In the genomic region with DNA sequence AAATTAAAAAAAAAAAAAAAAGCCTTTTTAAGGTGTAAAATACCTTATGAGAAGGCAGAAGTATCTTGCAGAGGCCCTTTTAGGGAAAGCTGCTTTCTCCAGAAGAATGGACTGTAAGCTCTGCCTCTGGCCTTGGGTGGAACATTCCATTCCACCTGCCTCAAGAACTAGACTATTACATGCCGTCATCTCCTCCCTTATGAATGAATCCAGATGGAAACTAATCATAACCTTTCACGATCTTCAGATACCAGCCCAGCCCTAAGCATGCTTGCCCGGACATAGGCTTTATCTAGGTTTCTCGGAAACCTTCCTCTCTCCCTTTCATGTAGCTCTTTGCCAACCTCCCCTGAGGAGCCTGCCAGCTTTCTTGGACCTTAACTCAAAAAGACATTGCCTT, we compare ENCODE assay signal across 27 mouse cellular contexts. TPM values are rescaled to one million over a fixed set of nuclear protein-coding genes. Genes with fewer than 3 reads are reported as not detected.
DNase-seq lines count a peak whose midpoint lies in the region; ATAC-seq and TF ChIP-seq lines count a peak whose summit lies in the region.
"Had no signal": no experiment of that assay in that cellular context is flagged by ENCODE, and none has a peak within 500 bp of the region (broad histone marks: within the 10 kb centered on the region; RNA-seq: fewer than 3 reads in every experiment).

No protein-coding gene starts in this region.

- H3K9ac ChIP-seq in embryonic facial prominence, embryonic 11.5 days (replicated peaks; ENCODE audit: low read length): no peak overlapping the region
- H3K9ac ChIP-seq in liver, embryonic 13.5 days: no peak overlapping the region
- H3K9ac ChIP-seq in MEL (ENCODE audit: control insufficient read depth, low read depth, low read length, poor library complexity, severe bottlenecking): no peak overlapping the region
- no peak overlapping the region for H3K9ac ChIP-seq in limb, embryonic 15.5 days
- H3K9ac ChIP-seq: hindbrain, embryonic 14.5 days; intestine, embryonic 15.5 days had no signal

- H3K36me3 ChIP-seq in embryonic facial prominence, embryonic 11.5 days (replicated peaks; ENCODE audit: control insufficient read depth, insufficient read depth, low read depth, low read length): no peaks in the 10 kb centered on the region
- no peaks in the 10 kb centered on the region for H3K36me3 ChIP-seq in embryonic facial prominence, embryonic 10.5 days (replicated peaks)
- H3K36me3 ChIP-seq in liver, embryonic 13.5 days: no peaks in the 10 kb centered on the region
- H3K36me3 ChIP-seq in MEL (ENCODE audit: control insufficient read depth in 1 of 2, insufficient read depth in 2 of 2, low read length in 2 of 2): peaks cover 0 to 33% of the 10 kb centered on the region in 2 experiments; a peak in 2 of 4 replicates
- H3K36me3 ChIP-seq in limb, embryonic 15.5 days: no peaks in the 10 kb centered on the region
- H3K36me3 ChIP-seq: forebrain, embryonic 10.5 days; G1E; hindbrain, embryonic 10.5 days; intestine, embryonic 15.5 days had no signal

- no peaks in the 10 kb centered on the region for H3K9me3 ChIP-seq in embryonic facial prominence, embryonic 11.5 days (replicated peaks; ENCODE audit: control insufficient read depth, low read length)
- H3K9me3 ChIP-seq in embryonic facial prominence, embryonic 10.5 days: no peaks in the 10 kb centered on the region
- no peaks in the 10 kb centered on the region for H3K9me3 ChIP-seq in liver, embryonic 13.5 days (replicated peaks)
- H3K9me3 ChIP-seq in MEL (replicated peaks; ENCODE audit: insufficient read depth, low read length): no peaks in the 10 kb centered on the region
- H3K9me3 ChIP-seq in limb, embryonic 15.5 days: no peaks in the 10 kb centered on the region
- H3K9me3 ChIP-seq: forebrain, embryonic 10.5 days; G1E; hindbrain, embryonic 10.5 days; intestine, embryonic 15.5 days had no signal

- no peak overlapping the region for H3K4me2 ChIP-seq in embryonic facial prominence, embryonic 11.5 days (ENCODE audit: low read depth, low read length)
- H3K4me2 ChIP-seq in liver, embryonic 13.5 days: no peak overlapping the region
- no peak overlapping the region for H3K4me2 ChIP-seq in limb, embryonic 15.5 days
- H3K4me2 ChIP-seq: hindbrain, embryonic 14.5 days; intestine, embryonic 15.5 days had no signal

- no peaks in the 10 kb centered on the region for H3K4me1 ChIP-seq in embryonic facial prominence, embryonic 11.5 days (ENCODE audit: control insufficient read depth, insufficient read depth, low read length)
- peaks cover 9% of the 10 kb centered on the region for H3K4me1 ChIP-seq in embryonic facial prominence, embryonic 10.5 days
- H3K4me1 ChIP-seq in liver, embryonic 13.5 days (replicated peaks): peaks cover 47% of the 10 kb centered on the region
- H3K4me1 ChIP-seq in MEL (ENCODE audit: control insufficient read depth in 1 of 2, insufficient read depth in 2 of 2, low read length in 2 of 2): peaks cover 10 to 29% of the 10 kb centered on the region in 2 experiments
- peaks cover 4% of the 10 kb centered on the region; the same call in 1 of the 2 replicates for H3K4me1 ChIP-seq in limb, embryonic 15.5 days

- DNase-seq in embryonic facial prominence, embryonic 11.5 days (ENCODE audit: low spot score): peak; percentile 16
- no peak for DNase-seq in embryonic facial prominence, embryonic 10.5 days (ENCODE audit: low spot score)
- DNase-seq in liver, embryonic 13.5 days: no peak
- no peak for DNase-seq in liver
- peak; percentile 52 for DNase-seq in MEL (ENCODE audit: low read depth, low spot score)
- DNase-seq in cerebellum, postnatal 14 days: no peak
- DNase-seq: adrenal gland, adult 2 months; B cell, adult 2 months; cerebellum, adult 2 months; cerebellum, postnatal 10 days; gastrocnemius, adult 2 months; gastrocnemius, postnatal 25 days had no signal

- TF ChIP-seq RAD21 in MEL (IDR thresholded peaks at IDR 0.05; ENCODE audit: low read depth, low read length): no peak

- TF ChIP-seq EP300 in MEL (IDR thresholded peaks at IDR 0.05; ENCODE audit: low read depth in 1 of 2, low read length in 2 of 2): peak in 1 of 2 experiments; percentile 25; a peak in 1 of 4 replicates

- WGBS in embryonic facial prominence, embryonic 11.5 days: 77% methylated on average over 4 of the region's 4 CpGs
- WGBS in embryonic facial prominence, embryonic 10.5 days: 87% methylated on average over 4 of the region's 4 CpGs
- WGBS in liver, embryonic 13.5 days (ENCODE audit: insufficient replicate concordance): 40% methylated on average over 4 of the region's 4 CpGs
- WGBS in limb, embryonic 15.5 days: 31% methylated on average over 4 of the region's 4 CpGs

- no peaks in the 10 kb centered on the region; the same call in 1 of the 2 replicates for H3K79me2 ChIP-seq in MEL (ENCODE audit: control insufficient read depth, insufficient read depth, low read length, poor library complexity)

- no peak for ATAC-seq in embryonic facial prominence, embryonic 11.5 days (replicated peaks; ENCODE audit: insufficient number of reproducible peaks, low FRiP score, low TSS enrichment, low read depth)
- no peak for ATAC-seq in liver, embryonic 13.5 days (ENCODE audit: low read depth)
- no peak for ATAC-seq in limb, embryonic 15.5 days (ENCODE audit: insufficient number of reproducible peaks, low FRiP score, low TSS enrichment, low read depth)
- ATAC-seq: CD4-positive, CD25-positive, alpha-beta regulatory T cell, adult 4 months; forebrain, embryonic 14.5 days; intestine, embryonic 15.5 days had no signal

- no peak for TF ChIP-seq CTCF in MEL (IDR thresholded peaks at IDR 0.05 in 2 of 3, conservative IDR thresholded peaks at IDR 0.05 in 1 of 3; ENCODE audit: control insufficient read depth in 1 of 3, insufficient read depth in 1 of 3, low read depth in 2 of 3, low read length in 3 of 3, poor library complexity in 1 of 3, severe bottlenecking in 1 of 3)

- TF ChIP-seq POLR2A in MEL (IDR thresholded peaks at IDR 0.05; ENCODE audit: control insufficient read depth in 1 of 2, insufficient read depth in 1 of 2, low read depth in 1 of 2, low read length in 2 of 2, poor library complexity in 1 of 2): no peak

- H3K4me3 ChIP-seq in embryonic facial prominence, embryonic 11.5 days (ENCODE audit: low read depth, low read length): no peak overlapping the region
- H3K4me3 ChIP-seq in embryonic facial prominence, embryonic 10.5 days: no peak overlapping the region
- H3K4me3 ChIP-seq in liver, embryonic 13.5 days (replicated peaks): no peak overlapping the region
- H3K4me3 ChIP-seq in MEL (ENCODE audit: control insufficient read depth in 1 of 2, insufficient read depth in 1 of 2, low read depth in 2 of 2, low read length in 2 of 2): no peak overlapping the region
- H3K4me3 ChIP-seq in limb, embryonic 15.5 days: no peak overlapping the region
- H3K4me3 ChIP-seq: erythroblast, embryonic 14.5 days; forebrain, embryonic 10.5 days; gastrocnemius, adult 2 months; hindbrain, embryonic 10.5 days; intestine, embryonic 15.5 days had no signal

- H3K27ac ChIP-seq in embryonic facial prominence, embryonic 11.5 days (replicated peaks; ENCODE audit: low read depth, low read length): no peak overlapping the region
- H3K27ac ChIP-seq in embryonic facial prominence, embryonic 10.5 days (replicated peaks): no peak overlapping the region
- peak overlapping the region; percentile 92; the same call in 1 of the 2 replicates for H3K27ac ChIP-seq in liver, embryonic 13.5 days
- H3K27ac ChIP-seq in MEL (ENCODE audit: control insufficient read depth, low read depth, low read length): no peak overlapping the region
- H3K27ac ChIP-seq in limb, embryonic 15.5 days: 0 out of 2 replicates have a peak overlapping the region, but pooled peaks have one; percentile 30
- H3K27ac ChIP-seq: forebrain, embryonic 10.5 days; gastrocnemius, adult 2 months; hindbrain, embryonic 10.5 days; hindbrain, embryonic 14.5 days; intestine, embryonic 15.5 days had no signal

- no peaks in the 10 kb centered on the region for H3K27me3 ChIP-seq in embryonic facial prominence, embryonic 11.5 days (ENCODE audit: control insufficient read depth, insufficient read depth, low read length)
- no peaks in the 10 kb centered on the region for H3K27me3 ChIP-seq in embryonic facial prominence, embryonic 10.5 days (replicated peaks; ENCODE audit: low read depth, poor library complexity, severe bottlenecking)
- H3K27me3 ChIP-seq in liver, embryonic 13.5 days: no peaks in the 10 kb centered on the region
- no peaks in the 10 kb centered on the region for H3K27me3 ChIP-seq in MEL (ENCODE audit: control insufficient read depth in 1 of 2, insufficient read depth in 2 of 2, low read length in 2 of 2)
- no peaks in the 10 kb centered on the region for H3K27me3 ChIP-seq in limb, embryonic 15.5 days
- H3K27me3 ChIP-seq: intestine, embryonic 15.5 days had no signal

RNA-seq across cellular contexts. Expression of a gene that starts 4.7 kb away (rescaled TPM):
- 58.7 and 58.8 TPM in 2 replicates for polyA plus RNA-seq in embryonic facial prominence, embryonic 11.5 days (2014; fragmentation: Nextera tagmentation; extraction: Ambion mirVana)
- 61.3 and 62.3 TPM in 2 replicates for polyA plus RNA-seq in embryonic facial prominence, embryonic 10.5 days (2016; fragmentation: Nextera tagmentation; extraction: Ambion mirVana)
- polyA plus RNA-seq in liver, embryonic 13.5 days (2015; fragmentation: Nextera tagmentation; extraction: Ambion mirVana): 17.7 and 19.1 TPM in 2 replicates
- total RNA-seq in MEL (2012; rRNA removed): 54.4 and 64.2 TPM in 2 replicates
- 10 to 100 TPM in 1 of 2 experiments, not detected in 1; 67.0 TPM for polyA plus RNA-seq in MEL (2012; ENCODE audit: insufficient read depth in 1 of 2, insufficient read length in 2 of 2, low read depth in 1 of 2, low replicate concordance in 2 of 2, missing spikeins in 1 of 2)
- polyA plus RNA-seq in limb, embryonic 15.5 days (2015; fragmentation: Nextera tagmentation; extraction: Ambion mirVana): 40.5 and 47.3 TPM in 2 replicates

RNA-seq across cellular contexts. Expression of a gene that starts 27.5 kb away (rescaled TPM):
- 1.3 TPM in 2 replicates for polyA plus RNA-seq in embryonic facial prominence, embryonic 11.5 days (2014; fragmentation: Nextera tagmentation; extraction: Ambion mirVana)
- 0.44 and 0.67 TPM in 2 replicates for polyA plus RNA-seq in embryonic facial prominence, embryonic 10.5 days (2016; fragmentation: Nextera tagmentation; extraction: Ambion mirVana)
- polyA plus RNA-seq in liver, embryonic 13.5 days (2015; fragmentation: Nextera tagmentation; extraction: Ambion mirVana): 1.3 and 1.6 TPM in 2 replicates
- total RNA-seq in MEL (2012; rRNA removed): not detected in 2 replicates
- under 1 TPM in 1 of 2 experiments, not detected in 1; 0.14 TPM for polyA plus RNA-seq in MEL (2012; ENCODE audit: insufficient read depth in 1 of 2, insufficient read length in 2 of 2, low read depth in 1 of 2, low replicate concordance in 2 of 2, missing spikeins in 1 of 2)
- polyA plus RNA-seq in limb, embryonic 15.5 days (2015; fragmentation: Nextera tagmentation; extraction: Ambion mirVana): 0.65 and 0.69 TPM in 2 replicates
- total RNA-seq: granulocyte monocyte progenitor cell, adult 5-6 weeks had no signal
- polyA plus RNA-seq: G1E had no signal

RNA-seq across cellular contexts. Expression of a gene that starts 38.9 kb away (rescaled TPM):
- polyA plus RNA-seq in embryonic facial prominence, embryonic 11.5 days (2014; fragmentation: Nextera tagmentation; extraction: Ambion mirVana): 15.2 and 17.2 TPM in 2 replicates
- polyA plus RNA-seq in embryonic facial prominence, embryonic 10.5 days (2016; fragmentation: Nextera tagmentation; extraction: Ambion mirVana): 12.0 and 12.4 TPM in 2 replicates
- polyA plus RNA-seq in liver, embryonic 13.5 days (2015; fragmentation: Nextera tagmentation; extraction: Ambion mirVana): 13.9 and 15.4 TPM in 2 replicates
- 417 and 426 TPM in 2 replicates for total RNA-seq in MEL (2012; rRNA removed)
- 100 to 1,000 TPM in 1 of 2 experiments, not detected in 1; 602 TPM for polyA plus RNA-seq in MEL (2012; ENCODE audit: insufficient read depth in 1 of 2, insufficient read length in 2 of 2, low read depth in 1 of 2, low replicate concordance in 2 of 2, missing spikeins in 1 of 2)
- polyA plus RNA-seq in limb, embryonic 15.5 days (2015; fragmentation: Nextera tagmentation; extraction: Ambion mirVana): 12.4 and 20.6 TPM in 2 replicates

RNA-seq across cellular contexts. Expression of a gene that starts 45.6 kb away (rescaled TPM):
- polyA plus RNA-seq in embryonic facial prominence, embryonic 11.5 days (2014; fragmentation: Nextera tagmentation; extraction: Ambion mirVana): 17.7 and 20.5 TPM in 2 replicates
- polyA plus RNA-seq in embryonic facial prominence, embryonic 10.5 days (2016; fragmentation: Nextera tagmentation; extraction: Ambion mirVana): 36.9 and 43.2 TPM in 2 replicates
- not detected in 2 replicates for polyA plus RNA-seq in liver, embryonic 13.5 days (2015; fragmentation: Nextera tagmentation; extraction: Ambion mirVana)
- total RNA-seq in MEL (2012; rRNA removed): not detected in 2 replicates
- polyA plus RNA-seq in MEL (2012; ENCODE audit: insufficient read depth in 1 of 2, insufficient read length in 2 of 2, low read depth in 1 of 2, low replicate concordance in 2 of 2, missing spikeins in 1 of 2): not detected
- polyA plus RNA-seq in limb, embryonic 15.5 days (2015; fragmentation: Nextera tagmentation; extraction: Ambion mirVana): 0.31 and 0.51 TPM in 2 replicates
- total RNA-seq: adrenal gland, adult 2 months; adrenal gland, postnatal 36 days; G1E; gastrocnemius, adult 2 months; gastrocnemius, postnatal 25 days; granulocyte monocyte progenitor cell, adult 5-6 weeks; heart, adult 8-10 months; heart, postnatal 25 days had no signal
- polyA plus RNA-seq: CD4-positive, CD25-positive, alpha-beta regulatory T cell, adult 4 months; cerebellum, adult 2 months; cortical plate, adult 2 months; embryonic facial prominence, embryonic 14.5 days; erythroblast, embryonic 14.5 days; G1E; intestine, embryonic 15.5 days had no signal

Comparison
In these comparisons a context has a peak if more than half of its experiments do, and no peak if none do; other contexts are left out.
1. DNase-seq: peak in embryonic facial prominence, embryonic 11.5 days (single experiment) and MEL (single experiment); none in embryonic facial prominence, embryonic 10.5 days (single experiment), liver, embryonic 13.5 days (single experiment), liver (single experiment) and cerebellum, postnatal 14 days (0 of 2).
2. H3K27ac ChIP-seq: peak in liver, embryonic 13.5 days (single experiment) and limb, embryonic 15.5 days (single experiment); none in embryonic facial prominence, embryonic 11.5 days (single experiment), embryonic facial prominence, embryonic 10.5 days (single experiment) and MEL (single experiment).